Mouse (Mus musculus): ENCODE measurements around the gene Cbx4.
A peak's percentile ranks its signal among the peaks of the same experiment; 100 is the strongest.

Cbx4 gene

GRCm38 (mm10) chr11:119041750-119042465 is 44.1 kb downstream of the Cbx4 start:
- DNase-seq (ENCODE audit: low spot score) = no peak

GRCm38 (mm10) chr11:119041325-119041716 is 44.7 kb downstream of the Cbx4 start:
- DNase-seq (ENCODE audit: low spot score) = peak; percentile 78

DNA sequence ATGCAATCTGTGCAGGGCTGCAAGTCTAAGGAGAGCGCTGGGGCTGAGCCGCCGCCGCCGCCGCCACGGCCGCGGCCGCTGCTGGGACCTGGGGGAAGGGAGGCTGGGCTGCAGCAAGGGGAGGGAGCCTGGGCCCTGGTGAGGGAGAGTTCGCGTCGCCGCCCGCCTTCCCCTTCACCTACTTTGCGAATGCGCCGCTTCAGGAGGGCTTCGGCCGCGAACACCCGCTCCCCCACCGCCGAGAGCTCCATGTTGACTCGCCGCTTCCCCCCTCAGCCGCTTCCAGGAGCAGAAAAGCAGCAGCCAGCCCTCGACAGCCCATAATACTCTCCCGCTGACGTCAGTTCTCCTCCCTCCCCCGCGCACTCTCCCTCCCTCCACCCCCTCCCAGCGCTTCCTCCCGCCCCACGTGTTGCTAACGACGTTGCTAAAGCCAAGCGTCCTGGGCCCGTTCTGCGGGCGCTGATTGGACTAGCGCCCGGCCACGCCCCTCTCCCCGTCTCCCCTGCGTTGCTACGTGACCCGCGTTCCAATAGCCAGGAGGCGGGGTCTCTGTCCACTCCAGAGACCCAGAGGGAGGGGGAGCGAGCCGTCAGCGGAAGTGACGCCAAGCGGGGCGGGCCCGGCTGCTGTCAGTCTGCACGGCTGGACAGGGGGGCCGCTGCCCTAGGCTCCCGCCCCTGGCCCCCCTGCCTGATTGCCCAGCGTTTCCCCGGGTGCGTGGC is 45.3 kb downstream of the Cbx4 start, which contains the start of gene Cbx8:
Cbx8 (minus strand) TSS at position 370 of the 725 bp plus-strand sequence.
- peak; percentile 99 for DNase-seq (ENCODE audit: low spot score)

DNA sequence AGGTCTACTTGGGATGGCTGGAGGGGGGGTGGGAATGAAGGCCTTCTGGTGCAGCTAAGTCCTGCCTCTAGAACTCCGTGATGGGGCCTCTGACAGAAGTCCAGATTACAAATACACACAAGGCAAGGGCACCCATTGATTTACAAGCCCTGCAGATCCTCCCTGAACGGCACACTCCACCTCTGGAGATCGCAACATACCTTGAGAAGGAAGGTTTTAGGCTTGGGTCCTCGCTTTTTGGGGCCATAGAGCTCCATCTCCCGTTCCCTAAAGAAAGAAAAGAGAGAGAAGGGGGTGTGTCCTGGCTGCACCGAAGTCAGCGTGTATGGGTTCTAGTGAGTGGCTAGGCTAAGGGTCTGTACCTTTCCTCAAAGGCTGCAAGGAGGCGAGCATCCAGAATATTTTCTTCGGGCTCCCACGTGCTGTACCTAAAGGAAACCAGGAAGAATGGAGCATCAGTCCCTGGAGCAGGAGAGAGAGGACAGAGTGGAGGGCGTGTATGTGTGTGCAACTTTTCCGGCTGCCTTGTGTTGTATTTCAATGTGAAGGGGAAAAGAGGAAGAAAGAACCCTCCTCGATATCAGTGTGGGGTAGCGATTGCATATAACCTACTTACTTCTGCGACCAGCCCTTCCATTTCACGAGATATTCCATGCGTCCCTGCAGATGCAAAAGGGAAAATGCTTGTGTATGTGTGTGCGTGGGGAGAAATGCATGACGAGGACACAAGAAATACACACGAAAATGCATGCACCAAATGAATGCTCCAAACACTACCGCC is 46.1 kb downstream of the Cbx4 start:
- DNase-seq (ENCODE audit: low spot score) = no peak

DNA sequence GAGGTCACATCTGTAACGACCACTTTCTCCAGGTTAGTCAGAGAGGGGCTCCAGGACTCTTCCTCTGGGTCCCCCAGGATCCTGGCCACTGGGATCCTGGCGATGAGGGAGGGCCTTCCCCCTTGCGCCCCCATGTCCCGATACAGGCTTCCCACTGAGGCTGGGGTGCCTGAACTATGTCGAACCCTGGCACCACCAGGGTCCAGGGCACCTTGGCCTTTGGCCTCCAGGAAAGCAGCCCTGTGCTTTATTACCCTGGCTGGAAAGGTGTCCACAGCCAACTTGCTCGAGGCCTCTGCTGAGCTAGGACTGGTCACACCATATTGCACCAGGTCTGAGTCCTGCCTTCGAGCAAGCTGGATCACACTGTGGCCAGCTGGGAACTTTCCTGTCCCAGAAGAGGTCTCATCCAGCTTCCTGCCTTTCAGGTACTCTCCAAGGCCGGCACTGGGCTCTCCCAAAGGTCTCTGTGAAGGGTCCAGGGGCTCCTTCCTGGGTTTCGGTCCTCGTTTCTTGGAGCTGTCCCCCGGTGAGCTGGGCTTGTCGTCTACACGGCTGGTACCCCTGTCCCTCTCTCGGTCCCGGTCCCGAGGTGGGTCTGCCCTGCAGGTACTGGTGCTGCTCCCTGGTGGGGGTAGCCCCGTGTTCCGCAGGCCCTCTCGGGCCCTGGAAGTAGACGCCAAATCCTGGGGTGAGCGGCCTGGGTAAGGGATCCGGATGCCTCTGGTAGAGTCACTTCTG is 47.1 kb downstream of the Cbx4 start:
- DNase-seq (ENCODE audit: low spot score) = no peak

DNA sequence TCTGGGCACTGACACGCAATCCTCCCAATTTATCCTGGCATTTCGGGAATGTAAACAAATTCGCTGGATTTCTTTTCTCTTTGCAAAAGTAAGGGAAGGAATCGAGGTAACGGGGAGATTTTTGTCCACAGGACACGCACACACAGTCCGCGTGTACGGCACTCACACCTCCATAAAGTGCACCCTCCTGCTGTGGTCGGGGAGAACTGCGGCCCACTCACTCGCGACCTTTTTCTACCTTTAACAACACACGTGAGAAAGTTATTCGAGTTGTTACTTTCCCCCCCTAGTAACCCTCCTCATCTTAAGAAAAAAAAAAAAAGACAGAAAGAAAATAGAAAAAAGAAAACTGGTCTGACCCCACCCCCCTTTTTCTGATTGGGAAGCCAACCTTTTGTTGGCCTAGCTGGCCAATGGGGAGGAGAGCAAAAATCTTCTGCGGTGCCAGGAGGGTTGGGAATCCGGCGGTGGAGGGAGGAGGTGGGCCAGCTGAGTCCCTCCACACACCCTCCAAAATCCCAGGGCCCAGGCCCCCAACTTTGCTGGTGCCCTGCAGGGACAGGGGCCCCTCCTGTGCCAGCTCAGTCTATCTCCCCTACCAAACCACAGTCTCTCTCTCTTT is 48.1 kb downstream of the Cbx4 start:
- no peak for DNase-seq (ENCODE audit: low spot score)

DNA sequence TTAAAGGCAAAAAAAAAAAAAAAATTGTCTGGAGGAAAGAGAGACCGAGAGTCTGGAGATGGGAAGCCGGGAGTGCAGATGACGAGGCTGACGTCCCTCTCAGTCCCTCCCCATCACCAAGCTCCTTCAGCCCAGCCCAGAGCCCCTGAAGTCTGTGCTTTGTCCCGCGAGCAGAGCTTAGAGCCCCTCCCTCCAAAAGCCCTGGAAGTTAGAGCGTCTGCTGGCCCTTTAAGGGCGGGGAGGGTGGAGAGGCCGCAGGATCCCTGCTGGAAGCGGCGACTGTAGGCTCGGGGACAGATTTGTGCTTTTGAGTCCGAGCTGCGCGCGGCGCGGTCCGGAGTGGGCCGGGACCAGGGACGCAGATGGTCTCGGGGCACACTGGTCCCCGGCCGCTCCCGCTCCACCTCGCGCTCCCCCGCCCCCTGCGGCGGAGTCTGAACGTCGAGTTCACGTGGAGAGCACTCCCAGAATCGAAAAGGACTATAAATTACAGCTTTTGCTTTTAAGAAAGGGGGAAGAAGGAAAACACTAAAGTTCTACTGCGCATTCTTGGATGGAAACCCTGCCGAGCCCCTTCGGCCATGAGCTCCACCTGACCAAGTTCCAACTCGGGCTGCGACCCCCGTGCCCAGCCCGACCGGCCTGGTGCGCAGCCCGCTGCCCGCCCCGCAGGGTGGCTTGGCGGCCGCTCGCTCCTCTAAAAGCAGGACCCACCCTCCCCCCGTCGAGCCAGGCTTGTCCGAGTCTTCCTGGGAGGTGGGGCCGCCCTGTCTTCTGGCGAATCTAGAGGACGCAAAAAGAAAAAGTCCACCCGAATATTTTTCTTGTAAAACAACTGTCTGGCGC is 48.9 kb downstream of the Cbx4 start:
- DNase-seq (ENCODE audit: low spot score) = no peak

DNA sequence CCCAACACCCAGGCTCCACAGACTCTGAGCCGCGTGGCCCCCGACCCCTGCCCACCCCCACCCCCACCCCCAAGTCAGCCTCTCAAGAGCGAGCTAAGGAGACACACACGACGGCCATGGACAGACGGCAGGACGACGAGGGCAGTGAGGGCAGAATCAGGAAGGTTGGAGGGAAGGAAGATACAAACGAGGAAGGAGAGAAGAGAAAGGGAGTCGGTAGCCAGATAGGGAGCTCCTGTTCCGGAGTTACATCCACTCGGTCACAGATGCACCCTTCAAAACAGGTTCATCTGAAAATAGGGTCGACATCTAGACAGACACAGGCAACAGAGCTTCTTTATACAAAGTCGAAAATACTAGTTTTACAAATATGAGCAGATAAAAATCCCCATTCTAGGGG is 49.6 kb downstream of the Cbx4 start:
- DNase-seq (ENCODE audit: low spot score) = no peak

GRCm38 (mm10) chr11:119035686-119036165 is 50.3 kb downstream of the Cbx4 start:
- no peak for DNase-seq (ENCODE audit: low spot score)

DNA sequence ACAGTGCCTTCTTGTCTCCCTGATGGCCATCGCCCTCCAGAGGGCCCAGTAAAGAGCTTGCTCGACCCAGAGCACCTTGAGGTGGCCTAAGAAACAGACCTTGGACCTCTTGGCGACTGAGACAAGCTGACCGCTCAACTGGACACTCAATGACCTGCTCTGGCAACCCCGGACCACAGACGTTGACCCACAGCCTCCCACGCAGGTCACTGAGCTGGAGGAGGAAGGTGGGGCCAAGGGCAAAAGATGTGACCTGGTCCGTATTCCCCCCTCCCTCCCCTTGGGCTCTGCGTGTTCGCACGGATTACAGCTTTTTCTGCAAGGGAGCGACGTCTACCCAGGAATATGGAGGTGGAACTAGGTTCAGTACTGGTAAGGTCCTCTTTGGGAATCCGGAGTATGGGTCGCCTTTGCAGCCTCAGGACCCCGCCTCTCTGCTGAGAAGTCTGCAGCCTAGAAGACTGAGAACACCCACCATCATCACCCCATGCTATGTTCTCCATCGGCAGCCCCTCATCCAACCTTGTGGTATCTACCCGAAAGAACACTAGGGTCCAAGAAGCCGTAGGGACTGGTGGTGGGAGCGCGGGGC is 50.8 kb downstream of the Cbx4 start:
- no peak for DNase-seq (ENCODE audit: low spot score)

DNA sequence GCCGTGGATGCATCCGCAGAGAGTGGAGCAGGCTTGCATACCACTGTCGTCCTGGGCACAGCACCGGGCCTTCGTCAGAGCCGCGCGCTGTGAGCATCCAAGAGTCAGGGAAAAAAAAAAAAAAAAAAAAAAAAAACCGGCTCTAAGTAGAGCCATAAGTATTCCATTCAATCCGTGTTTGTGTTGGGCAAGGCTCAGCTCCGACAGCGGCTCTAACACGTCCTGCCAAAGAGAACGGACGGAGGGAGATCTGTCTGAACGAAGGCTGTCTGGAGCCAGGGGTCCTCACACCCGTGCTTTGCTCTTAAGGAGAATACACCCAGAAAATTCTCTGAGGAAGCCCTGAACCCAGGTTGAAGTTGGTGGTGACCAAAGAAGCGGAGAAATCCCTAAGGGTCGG is 51.4 kb downstream of the Cbx4 start:
- no peak for DNase-seq (ENCODE audit: low spot score)

DNA sequence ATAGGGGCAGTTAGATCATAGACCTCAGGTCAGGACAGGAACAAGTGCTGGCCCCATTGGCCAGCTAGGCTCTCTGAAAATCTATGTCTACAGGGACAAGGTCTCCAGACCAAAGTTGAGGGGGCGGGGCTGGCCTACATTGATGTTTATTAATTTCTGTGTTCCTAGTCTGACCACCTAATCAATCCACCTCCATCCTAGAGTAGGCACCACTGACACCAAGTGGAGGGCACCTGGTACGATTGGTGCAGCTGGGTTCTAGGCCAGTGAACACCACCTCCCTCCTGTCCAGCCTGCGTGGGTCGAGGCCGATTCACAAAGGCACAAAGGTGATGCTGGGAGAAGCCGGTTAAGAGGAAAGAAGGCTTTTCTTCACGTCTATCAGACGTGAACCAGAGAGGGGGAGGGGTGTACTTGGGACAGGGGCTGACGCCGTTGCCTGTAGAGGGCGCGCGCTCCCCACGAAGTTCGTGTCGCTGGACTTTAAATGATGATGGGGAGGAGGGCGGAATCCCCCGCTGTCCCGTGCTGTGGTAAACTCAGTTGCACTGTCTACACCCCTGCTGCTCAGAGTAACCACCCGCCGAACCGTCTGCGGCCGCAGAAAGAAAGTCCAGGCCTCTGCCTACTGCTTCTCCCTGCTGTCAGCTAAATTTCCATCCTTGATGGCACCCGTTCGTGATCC is 52.0 kb downstream of the Cbx4 start:
- DNase-seq (ENCODE audit: low spot score) = peak; percentile 75

All from testis, postnatal 14 days (tissue).